Mouse (Mus musculus): ENCODE measurements around the gene Wnt9b.
A peak's percentile ranks its signal among the peaks of the same experiment; 100 is the strongest.
"Not testable (repeated sequence)": the region's sequence is repeated elsewhere in the genome, so short reads cannot be mapped to it uniquely, and the experiment has no call there.

Gene Wnt9b

GRCm38 (mm10) chr11:103749306-103750089 lies at the start of gene Wnt9b:
Gene Wnt9b (minus strand): TSS chr11:103749821.
- DNase-seq (ENCODE audit: low spot score) = peak; percentile 16

DNA sequence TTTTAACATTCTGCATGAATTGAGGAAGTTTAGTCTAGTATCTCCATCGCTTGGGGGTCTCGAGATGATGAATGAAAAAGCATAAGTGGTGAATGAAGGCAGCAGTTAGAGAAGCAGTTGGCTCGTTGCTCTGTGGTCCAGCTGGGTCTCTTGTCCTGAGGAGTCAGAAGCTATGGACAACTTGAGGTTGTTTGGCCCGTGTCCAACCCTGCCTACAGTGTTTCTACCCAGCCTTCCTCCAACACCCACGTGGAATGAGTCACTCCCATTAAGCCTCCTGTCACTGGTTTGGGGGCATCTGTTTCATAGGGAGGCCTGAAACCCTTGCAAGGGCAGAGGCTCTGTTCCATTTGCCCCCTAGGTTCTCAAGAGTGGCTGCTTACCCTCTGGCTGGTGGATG lies 40.3 kb upstream of the Wnt9b start:
- DNase-seq (ENCODE audit: low spot score) = no peak

DNA sequence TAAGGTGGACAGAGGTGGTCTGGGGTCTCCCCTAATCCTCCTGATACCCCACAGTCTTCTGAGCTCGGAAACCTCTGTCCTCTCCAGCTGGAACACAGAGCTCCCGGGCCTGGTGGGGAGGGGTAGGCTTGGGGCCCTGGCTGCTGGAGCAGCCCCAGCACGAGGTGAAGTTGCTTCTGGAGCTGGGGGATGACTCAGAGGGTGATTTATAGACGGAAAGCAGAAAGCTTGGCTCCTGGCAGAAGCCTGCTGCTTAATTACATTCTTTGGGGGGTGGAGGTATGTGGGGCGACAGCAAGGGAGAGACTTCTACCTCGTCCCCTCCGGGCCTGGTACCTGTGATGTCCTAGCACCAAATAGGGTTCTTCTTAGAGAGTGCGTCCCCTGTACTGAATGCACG lies 30.5 kb upstream of the Wnt9b start:
- no peak for DNase-seq (ENCODE audit: low spot score)

GRCm38 (mm10) chr11:103774228-103774530 lies 24.6 kb upstream of the Wnt9b start:
- DNase-seq (ENCODE audit: low spot score) = no peak

DNA sequence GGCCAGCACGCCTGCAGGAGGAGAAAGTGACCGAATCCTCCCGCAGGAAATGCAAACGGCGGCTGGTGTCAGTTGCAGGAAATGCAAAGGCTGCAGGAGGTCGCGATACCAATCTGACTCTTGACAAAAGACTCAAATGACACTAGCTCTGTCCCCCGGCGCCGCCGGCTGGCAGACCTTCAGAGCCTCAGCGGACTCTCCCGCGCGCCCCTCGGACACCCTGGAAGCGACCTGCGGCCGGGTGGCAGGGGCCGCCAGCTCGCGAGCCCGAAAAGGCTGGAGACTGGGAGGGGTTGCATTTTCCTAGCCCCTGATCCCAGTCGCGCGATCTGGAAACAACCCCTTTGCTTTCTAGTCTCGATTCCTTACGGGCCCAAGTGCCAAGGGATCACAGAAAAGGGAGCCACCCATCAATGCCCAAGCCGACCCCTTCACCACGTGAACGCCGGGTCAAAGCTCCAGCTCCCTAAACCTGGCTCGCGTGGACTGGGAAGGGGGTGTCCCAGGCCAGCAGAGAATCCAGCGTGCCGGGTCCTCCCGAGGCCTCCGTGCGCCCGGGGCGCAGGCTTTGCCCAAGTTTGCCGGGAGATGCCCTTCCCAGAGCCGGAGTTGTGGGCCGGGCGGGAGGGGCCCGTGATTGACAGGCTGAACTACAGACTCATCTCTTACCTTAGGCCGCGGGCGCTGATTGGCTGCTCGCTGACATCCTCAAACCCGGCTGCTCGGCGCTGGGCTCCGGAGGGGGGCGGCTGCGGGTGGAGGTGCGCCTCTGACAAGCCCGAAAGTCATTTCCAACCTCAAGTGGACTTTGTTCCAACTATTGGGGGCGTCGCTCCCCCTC lies 24.0 kb upstream of the Wnt9b start, which contains the start of gene Wnt3:
Wnt3 (plus strand) TSS at position 764 of the 841 bp plus-strand sequence.
- DNase-seq (ENCODE audit: low spot score) = no peak

GRCm38 (mm10) chr11:103772505-103773386 lies 23.1 kb upstream of the Wnt9b start:
- no peak for DNase-seq (ENCODE audit: low spot score)

GRCm38 (mm10) chr11:103771160-103771817 lies 21.7 kb upstream of the Wnt9b start:
- no peak for DNase-seq (ENCODE audit: low spot score)

- no peak for DNase-seq (ENCODE audit: low spot score)
Measured at GRCm38 (mm10) chr11:103765556-103766011, 16.0 kb upstream of the Wnt9b start.

DNA sequence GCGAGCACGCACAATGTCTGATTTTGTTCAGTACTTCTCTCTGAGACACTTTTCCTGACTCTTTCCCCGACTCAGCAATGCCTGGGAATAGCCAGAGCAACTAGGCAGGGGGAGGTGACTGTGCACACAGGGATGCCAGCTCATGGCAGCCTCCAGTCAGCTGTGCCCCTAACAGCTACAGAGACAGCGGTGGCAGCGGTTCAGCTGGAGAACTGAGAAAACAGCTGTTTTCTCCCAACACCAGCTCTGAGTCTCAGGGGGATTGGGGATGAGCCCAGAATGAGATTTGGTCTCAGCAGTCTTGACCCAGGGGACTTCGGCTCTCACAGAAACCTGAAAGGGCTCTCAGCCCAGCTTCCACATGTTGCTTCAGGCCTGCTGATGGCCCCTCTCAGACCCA lies 15.0 kb upstream of the Wnt9b start:
- no peak for DNase-seq (ENCODE audit: low spot score)

- DNase-seq (ENCODE audit: low spot score) = no peak
Measured at GRCm38 (mm10) chr11:103763410-103764163, 14.0 kb upstream of the Wnt9b start.

GRCm38 (mm10) chr11:103760891-103761290 lies 11.3 kb upstream of the Wnt9b start:
- DNase-seq (ENCODE audit: low spot score) = not testable (repeated sequence)

DNA sequence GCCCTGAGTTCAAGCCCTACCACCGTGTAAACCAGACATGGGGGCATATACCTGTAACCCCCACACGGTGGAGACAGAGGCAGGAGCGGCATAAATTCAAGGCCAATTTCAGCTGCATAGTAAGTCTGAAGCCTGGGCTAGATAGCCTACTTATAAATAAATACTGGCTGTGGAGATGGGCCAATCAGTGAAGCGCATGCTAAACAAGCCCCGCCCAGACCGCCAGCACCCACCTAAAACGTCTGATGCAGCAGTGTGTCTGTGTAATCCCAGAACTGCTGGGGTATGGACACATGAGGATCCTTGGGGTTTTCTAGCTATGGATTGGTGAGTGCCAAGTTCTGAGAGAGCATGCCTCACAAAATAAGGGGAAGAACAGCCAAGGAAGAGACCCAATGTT lies 10.5 kb upstream of the Wnt9b start:
- DNase-seq (ENCODE audit: low spot score) = no peak

GRCm38 (mm10) chr11:103758706-103759105 lies 9.1 kb upstream of the Wnt9b start:
- DNase-seq (ENCODE audit: low spot score) = peak; percentile 65

DNA sequence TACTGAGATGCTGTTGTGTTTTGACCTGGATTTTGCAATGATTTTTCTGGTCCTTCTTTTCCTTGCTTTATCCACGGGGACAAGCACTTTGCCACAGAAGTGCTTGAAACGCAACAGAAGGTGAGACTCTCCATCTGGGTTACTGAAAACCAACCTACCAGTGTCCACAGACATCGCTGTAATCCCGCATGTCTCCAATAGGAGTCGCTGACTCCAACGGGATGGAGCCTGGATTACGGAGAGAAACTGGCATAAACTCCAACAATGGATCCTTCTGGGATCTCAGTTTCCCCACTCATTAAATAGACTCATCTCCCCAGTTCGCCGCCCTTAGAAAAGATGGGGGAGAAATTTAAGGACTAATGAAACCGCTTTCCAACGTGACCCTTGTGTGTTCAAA lies 8.4 kb upstream of the Wnt9b start:
- DNase-seq (ENCODE audit: low spot score) = no peak

DNA sequence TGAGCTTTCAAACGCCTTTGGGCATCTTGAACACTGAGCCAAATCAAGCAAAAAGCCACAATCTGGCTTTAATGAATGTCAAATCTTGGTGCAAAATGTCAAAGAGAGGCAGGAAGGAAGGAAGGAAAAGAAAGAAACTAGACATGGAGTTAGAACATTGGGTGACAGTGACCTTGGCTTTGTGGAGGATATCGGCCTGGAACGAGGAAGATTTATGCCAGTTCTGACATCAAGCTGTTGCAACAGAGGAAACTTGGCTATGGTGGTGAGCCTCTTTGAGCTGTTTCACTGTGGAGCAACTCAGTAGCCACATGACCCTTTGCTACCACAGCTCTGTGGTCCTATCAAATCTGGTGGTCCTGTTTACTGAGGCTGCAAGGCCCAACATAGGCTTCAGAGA lies 991 bp upstream of the Wnt9b start:
- no peak for DNase-seq (ENCODE audit: low spot score)

DNA sequence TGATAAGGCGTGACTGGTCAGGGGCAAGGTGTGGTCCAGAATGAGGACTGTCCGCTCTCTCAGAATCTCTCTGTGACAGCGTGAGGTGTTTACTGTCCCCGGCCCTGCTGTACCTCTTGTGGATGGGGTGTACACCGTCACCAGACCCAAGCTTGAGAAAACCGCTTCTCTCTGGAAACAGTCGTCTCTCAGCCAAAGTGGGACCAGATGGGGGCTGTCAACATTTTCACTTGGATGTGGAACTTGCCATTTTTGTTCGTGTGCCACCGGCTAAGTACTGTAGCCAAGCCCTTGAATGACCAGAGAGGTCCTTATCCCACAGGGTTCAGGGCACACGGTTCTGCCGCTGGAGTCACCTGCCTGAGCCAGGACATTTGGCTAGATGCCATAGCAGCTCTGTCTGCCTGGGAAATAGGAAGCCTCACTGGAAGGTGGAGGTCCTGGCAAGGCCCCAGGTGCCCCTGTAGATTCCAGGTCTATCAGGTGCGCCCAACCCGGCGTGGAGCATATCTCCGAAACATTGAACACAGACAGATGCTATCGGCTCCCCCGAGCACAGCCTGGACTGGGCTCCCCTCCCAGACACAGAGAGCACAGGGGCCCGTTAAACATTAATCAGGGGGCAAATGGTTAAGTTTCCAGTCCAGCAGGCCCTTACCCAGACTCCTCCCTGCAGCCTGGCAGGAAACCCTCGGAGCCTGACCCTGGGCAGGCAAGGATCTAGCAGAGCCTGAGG lies 14.4 kb downstream of the Wnt9b start:
- no peak for DNase-seq (ENCODE audit: low spot score)

GRCm38 (mm10) chr11:103734411-103735045 lies 15.1 kb downstream of the Wnt9b start:
- no peak for DNase-seq (ENCODE audit: low spot score)

DNA sequence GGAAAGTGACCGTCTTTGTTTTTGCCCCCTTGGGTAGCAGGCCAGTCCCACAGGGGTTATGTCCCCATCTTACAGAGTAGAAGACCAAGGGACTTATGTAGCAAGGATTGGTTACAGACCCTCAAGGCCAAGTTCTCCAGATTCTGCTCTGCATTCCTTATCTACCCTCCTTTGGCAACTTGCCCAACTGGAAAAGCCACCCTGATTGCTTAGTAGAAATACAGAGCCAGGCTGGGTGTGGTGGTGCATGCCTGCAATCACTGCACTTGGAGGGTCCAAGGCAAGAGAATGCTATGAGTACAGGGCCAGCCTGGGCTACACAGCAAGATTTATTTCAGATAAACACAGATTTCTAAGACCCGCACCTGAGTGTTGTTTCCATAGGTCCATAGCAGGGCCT lies 15.7 kb downstream of the Wnt9b start:
- no peak for DNase-seq (ENCODE audit: low spot score)

- DNase-seq (ENCODE audit: low spot score) = no peak
Measured at GRCm38 (mm10) chr11:103733069-103733468, 16.6 kb downstream of the Wnt9b start.

DNA sequence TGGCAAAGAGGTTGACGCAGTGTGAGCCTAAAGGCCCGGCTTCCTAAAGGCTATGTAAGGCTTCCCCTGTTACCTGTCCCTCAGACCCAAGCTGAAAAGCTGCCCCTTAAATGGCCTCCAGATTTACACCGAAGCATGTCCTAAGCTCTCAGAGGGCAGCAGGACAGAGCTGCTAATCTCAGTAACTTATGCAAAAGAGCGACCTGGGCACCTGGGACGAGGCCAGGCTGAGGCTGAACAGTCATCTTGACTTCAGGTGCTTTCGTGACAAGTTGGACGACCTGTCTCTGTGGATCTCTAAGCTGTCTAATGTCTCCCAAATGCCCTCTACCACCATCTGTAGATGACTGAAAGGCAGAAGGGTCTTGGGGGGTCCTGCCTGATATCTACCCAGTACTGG lies 17.3 kb downstream of the Wnt9b start:
- DNase-seq (ENCODE audit: low spot score) = no peak

Measured in urinary bladder, postnatal 25 days (tissue).